Mouse (Mus musculus) bone marrow, adult 2 months (tissue): Measurements from ENCODE around the gene Vmn1r175. TPM values are rescaled to one million over a fixed set of nuclear protein-coding genes. Genes with fewer than 3 reads are reported as not detected.
"Not testable (repeated sequence)": the region's sequence is repeated elsewhere in the genome, so short reads cannot be mapped to it uniquely, and the experiment has no call there.

Experiments used
- H3K27ac ChIP-seq: fragments of 200-500 bp; 2 replicates; pipeline ENCODE4 v1.5.1; 2012; ENCODE audit warnings: low read depth, mild to moderate bottlenecking, control low read depth, inconsistent platforms, low read length; ENCODE audit not compliant: control insufficient read depth, poor library complexity, insufficient read depth
- H3K4me1 ChIP-seq: fragments of 200-500 bp; 2 replicates; pipeline ENCODE4 v1.6.1; 2011; ENCODE audit warnings: low read length; ENCODE audit not compliant: control insufficient read depth, insufficient read depth
- H3K4me3 ChIP-seq: fragments of 200-500 bp; replicated peaks from 2 replicates; pipeline ENCODE3; 2011; ENCODE audit warnings: mild to moderate bottlenecking, low read depth, low read length, control low read depth; ENCODE audit not compliant: control insufficient read depth
- CTCF ChIP-seq: fragments of 200-500 bp; IDR thresholded peaks from 2 replicates; pipeline ENCODE4 v1.5.1; 2011; ENCODE audit warnings: low read length, control low read depth; ENCODE audit not compliant: control insufficient read depth, insufficient read depth
- POLR2A ChIP-seq: fragments of 200-500 bp; IDR thresholded peaks from 2 replicates; pipeline ENCODE4 v1.6.1; 2011; ENCODE audit warnings: low read depth, mild to moderate bottlenecking, control low read depth, low read length, borderline replicate concordance; ENCODE audit not compliant: control insufficient read depth
- WGBS: fragments of 180-500 bp; shearing (Covaris S2); methylation state at CpG from one replicate; pipeline ENCODE4 v1.1.7; 2018; 5-methylcytosine and 5-hydroxymethylcytosine counted together
- polyA plus RNA-seq: library from polyadenylated mRNA; stranded (reverse); fragments of >200 nt; gene quantifications from 2 replicates; pipeline ENCODE4 v1.2.4, GENCODE M21; 2011; ENCODE audit warnings: low replicate concordance; ENCODE audit not compliant: missing spikeins, insufficient read depth, insufficient read length

Gene Vmn1r175
- polyA plus RNA-seq = not detected in 2 replicates

- not testable (repeated sequence) for H3K27ac ChIP-seq, H3K4me3 ChIP-seq, H3K4me1 ChIP-seq
Observed at GRCm38 (mm10) chr7:23810543-23810942, at the start of gene Vmn1r175. Gene Vmn1r175 (minus strand): TSS chr7:23810643.

- not testable (repeated sequence) for H3K4me3 ChIP-seq, H3K4me1 ChIP-seq, H3K27ac ChIP-seq
- no CpG with 5 or more reads among the region's 1 CpGs for WGBS
Observed at GRCm38 (mm10) chr7:23837272-23837671, 26.8 kb upstream of the Vmn1r175 start, which contains the start of gene Vmn1r176. Gene Vmn1r176 (minus strand): TSS chr7:23837372.

- Histone ChIP-seq H3K27ac (no peak overlapping the region), H3K4me1 (no peaks in the 10 kb centered on the region), H3K4me3 (no peak overlapping the region)
- TF ChIP-seq CTCF = no peak
- TF ChIP-seq POLR2A = no peak
- WGBS = 74% methylated on average over 6 of the region's 6 CpGs
Observed at GRCm38 (mm10) chr7:23784526-23784925, 25.9 kb downstream of the Vmn1r175 start.

Other genes with a start within 250 kb of the Vmn1r175 start
- not detected in 2 replicates for gene Vmn1r169, start 235.1 kb downstream of the Vmn1r175 start, polyA plus RNA-seq
- not detected in 2 replicates for gene Vmn1r170, start 204.5 kb downstream of the Vmn1r175 start, polyA plus RNA-seq
- not detected in 2 replicates for gene Vmn1r171, start 179.9 kb downstream of the Vmn1r175 start, polyA plus RNA-seq
- gene Vmn1r172, start 152.3 kb downstream of the Vmn1r175 start, polyA plus RNA-seq = not detected in 2 replicates
- not detected in 2 replicates for gene Vmn1r173, start 109.9 kb downstream of the Vmn1r175 start, polyA plus RNA-seq
- gene Vmn1r174, start 58.4 kb downstream of the Vmn1r175 start, polyA plus RNA-seq = not detected in 2 replicates
- gene Vmn1r176, start 26.7 kb upstream of the Vmn1r175 start, polyA plus RNA-seq = not detected in 2 replicates
- not detected in 2 replicates for gene Vmn1r177, start 55.8 kb upstream of the Vmn1r175 start, polyA plus RNA-seq
- not detected in 2 replicates for gene Vmn1r178, start 81.4 kb upstream of the Vmn1r175 start, polyA plus RNA-seq
- gene Vmn1r179, start 116.3 kb upstream of the Vmn1r175 start, polyA plus RNA-seq = 0.35 TPM in 1 of 2 replicates, not detected in the other
- not detected in 2 replicates for gene Vmn1r180, start 140.0 kb upstream of the Vmn1r175 start, polyA plus RNA-seq
- gene Vmn1r181, start 164.0 kb upstream of the Vmn1r175 start, polyA plus RNA-seq = not detected in 2 replicates
- gene V1rd19, start 191.0 kb upstream of the Vmn1r175 start, polyA plus RNA-seq = not detected in 2 replicates
- 0.15 TPM in 1 of 2 replicates, not detected in the other for gene Vmn1r183, start 242.6 kb upstream of the Vmn1r175 start, polyA plus RNA-seq